In the genomic region with DNA sequence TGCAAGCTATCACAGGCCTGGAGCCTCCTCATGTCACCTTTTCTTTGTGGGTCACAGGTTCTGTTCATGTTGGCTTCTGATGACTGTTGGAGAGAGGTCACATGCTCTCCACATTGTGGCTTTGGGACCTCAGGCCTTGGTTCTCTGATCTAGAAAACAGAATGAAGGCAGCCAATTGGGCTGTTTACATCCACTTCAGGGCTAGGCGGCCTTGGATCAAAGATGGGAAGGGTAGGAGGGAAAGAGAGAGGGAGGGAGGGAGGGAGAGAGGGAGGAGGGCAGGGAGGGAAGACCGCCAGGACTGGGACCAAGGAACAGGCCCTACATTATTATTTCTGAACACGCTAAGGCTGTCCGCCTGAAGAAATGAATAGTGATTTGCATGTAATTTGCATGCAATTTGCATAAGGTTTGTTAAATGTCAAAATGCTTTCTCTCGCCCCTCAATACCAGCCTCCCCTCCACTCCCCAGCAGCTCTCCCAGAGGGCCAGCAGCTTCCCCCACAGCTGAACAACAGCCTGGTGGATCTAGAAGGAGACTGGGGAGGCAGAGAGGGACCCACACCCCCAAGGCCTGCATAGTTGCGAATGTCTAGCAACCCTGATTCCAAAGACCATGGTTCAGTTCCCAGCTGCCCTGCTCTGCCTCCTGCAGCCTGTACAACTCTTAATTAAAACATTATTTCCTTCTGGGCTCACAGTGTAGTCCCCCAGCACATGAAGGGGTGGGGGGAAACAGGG, we compare ENCODE assay signal across 10 mouse cellular contexts. TPM values are rescaled to one million over a fixed set of nuclear protein-coding genes. Genes with fewer than 3 reads are reported as not detected.
DNase-seq lines count a peak whose midpoint lies in the region; ATAC-seq lines count a peak whose summit lies in the region.
"Had no signal": no experiment of that assay in that cellular context is flagged by ENCODE, and none has a peak within 500 bp of the region (broad histone marks: within the 10 kb centered on the region; RNA-seq: fewer than 3 reads in every experiment).

No protein-coding gene starts in this region.

- H3K27me3 ChIP-seq in forebrain, embryonic 15.5 days = no peaks in the 10 kb centered on the region
- H3K27me3 ChIP-seq in midbrain, embryonic 14.5 days (ENCODE audit: control insufficient read depth, insufficient read depth, low read length) = no peaks in the 10 kb centered on the region

- H3K36me3 ChIP-seq in forebrain, embryonic 15.5 days = no peaks in the 10 kb centered on the region
- no peaks in the 10 kb centered on the region for H3K36me3 ChIP-seq in midbrain, embryonic 14.5 days (ENCODE audit: control insufficient read depth, insufficient read depth, low read length)
- H3K36me3 ChIP-seq: heart, embryonic 13.5 days; limb, embryonic 10.5 days had no signal

- peaks cover 47% of the 10 kb centered on the region for H3K4me1 ChIP-seq in forebrain, embryonic 15.5 days
- peaks cover 32% of the 10 kb centered on the region for H3K4me1 ChIP-seq in midbrain, embryonic 14.5 days (ENCODE audit: control insufficient read depth, insufficient read depth, low read length)

- peak overlapping the region; percentile 97 for H3K27ac ChIP-seq in forebrain, embryonic 15.5 days (replicated peaks)
- H3K27ac ChIP-seq in midbrain, embryonic 14.5 days (replicated peaks; ENCODE audit: low read depth, low read length) = peak overlapping the region; percentile 93
- H3K27ac ChIP-seq: heart, embryonic 13.5 days; limb, embryonic 10.5 days had no signal

- H3K4me2 ChIP-seq in forebrain, embryonic 15.5 days (replicated peaks) = no peak overlapping the region
- no peak overlapping the region for H3K4me2 ChIP-seq in midbrain, embryonic 14.5 days (ENCODE audit: low read length)
- H3K4me2 ChIP-seq: heart, embryonic 13.5 days had no signal

- 5% methylated on average over 6 of the region's 6 CpGs for WGBS in forebrain, embryonic 15.5 days
- WGBS in midbrain, embryonic 14.5 days = 19% methylated on average over 6 of the region's 6 CpGs

- DNase-seq in layer of hippocampus, postnatal 36 days = peak; percentile 33 to 37
- no peak for DNase-seq in layer of hippocampus, adult 11-12 months (ENCODE audit: low spot score)
- peak; percentile 49 for DNase-seq in brain, adult 2 months (ENCODE audit: low read depth, low spot score)
- peak; percentile 81 for DNase-seq in midbrain, embryonic 14.5 days
- no peak for DNase-seq in kidney, adult 11 months
- no peak for DNase-seq in adrenal gland, postnatal 4 days (ENCODE audit: low spot score in 2 of 2)
- no peak for DNase-seq in T-cell, adult 2 months (ENCODE audit: low spot score)

- H3K4me3 ChIP-seq in forebrain, embryonic 15.5 days = no peak overlapping the region
- H3K4me3 ChIP-seq in midbrain, embryonic 14.5 days (replicated peaks; ENCODE audit: low read depth, low read length) = no peak overlapping the region
- H3K4me3 ChIP-seq: heart, embryonic 13.5 days; limb, embryonic 10.5 days had no signal

- H3K9ac ChIP-seq in forebrain, embryonic 15.5 days (replicated peaks) = no peak overlapping the region
- 0 out of 2 replicates have a peak overlapping the region, but pooled peaks have one; percentile 6 for H3K9ac ChIP-seq in midbrain, embryonic 14.5 days (replicated peaks; ENCODE audit: low read length)
- H3K9ac ChIP-seq: heart, embryonic 13.5 days had no signal

- no peaks in the 10 kb centered on the region for H3K9me3 ChIP-seq in forebrain, embryonic 15.5 days
- no peaks in the 10 kb centered on the region for H3K9me3 ChIP-seq in midbrain, embryonic 14.5 days (ENCODE audit: control insufficient read depth, low read length)
- H3K9me3 ChIP-seq: heart, embryonic 13.5 days; limb, embryonic 10.5 days had no signal

- ATAC-seq in forebrain, embryonic 15.5 days (replicated peaks) = peak; percentile 90
- ATAC-seq in midbrain, embryonic 14.5 days (ENCODE audit: low FRiP score, low TSS enrichment) = peak; percentile 83

RNA-seq across cellular contexts. Expression of gene Gm20219, which starts 2.2 kb away (rescaled TPM):
- total RNA-seq in layer of hippocampus, postnatal 36 days (2021) = 1 to 10 TPM; 3.3 to 5.4 TPM
- polyA plus RNA-seq in forebrain, embryonic 15.5 days (2015; fragmentation: Nextera tagmentation; extraction: Ambion mirVana) = 1.5 TPM in 2 replicates
- 0.95 and 1.2 TPM in 2 replicates for polyA plus RNA-seq in midbrain, embryonic 14.5 days (2014; fragmentation: Nextera tagmentation; extraction: Ambion mirVana)
- total RNA-seq in adrenal gland, postnatal 4 days (2021) = 1 to 10 TPM; 1.4 to 1.9 TPM

RNA-seq across cellular contexts. Expression of gene Safb2, which starts 32.4 kb away (rescaled TPM):
- 100 to 1,000 TPM; 142 to 174 TPM for total RNA-seq in layer of hippocampus, postnatal 36 days (2021)
- polyA plus RNA-seq in forebrain, embryonic 15.5 days (2015; fragmentation: Nextera tagmentation; extraction: Ambion mirVana) = 76.1 and 84.7 TPM in 2 replicates
- 43.0 and 51.4 TPM in 2 replicates for polyA plus RNA-seq in midbrain, embryonic 14.5 days (2014; fragmentation: Nextera tagmentation; extraction: Ambion mirVana)
- 100 to 1,000 TPM; 153 to 170 TPM for total RNA-seq in adrenal gland, postnatal 4 days (2021)

RNA-seq across cellular contexts. Expression of gene Safb, which starts 32.6 kb away (rescaled TPM):
- total RNA-seq in layer of hippocampus, postnatal 36 days (2021) = 100 to 1,000 TPM; 178 to 183 TPM
- polyA plus RNA-seq in forebrain, embryonic 15.5 days (2015; fragmentation: Nextera tagmentation; extraction: Ambion mirVana) = 125 and 132 TPM in 2 replicates
- polyA plus RNA-seq in midbrain, embryonic 14.5 days (2014; fragmentation: Nextera tagmentation; extraction: Ambion mirVana) = 79.2 and 89.6 TPM in 2 replicates
- total RNA-seq in adrenal gland, postnatal 4 days (2021) = 100 to 1,000 TPM; 168 to 177 TPM

RNA-seq across cellular contexts. Expression of gene Znrf4, which starts 39.8 kb away (rescaled TPM):
- total RNA-seq in layer of hippocampus, postnatal 36 days (2021) = not detected
- polyA plus RNA-seq in forebrain, embryonic 15.5 days (2015; fragmentation: Nextera tagmentation; extraction: Ambion mirVana) = 0.14 and 0.36 TPM in 2 replicates
- polyA plus RNA-seq in midbrain, embryonic 14.5 days (2014; fragmentation: Nextera tagmentation; extraction: Ambion mirVana) = not detected in 2 replicates
- total RNA-seq in adrenal gland, postnatal 4 days (2021) = not detected
- polyA plus RNA-seq: heart, embryonic 13.5 days; limb, embryonic 10.5 days had no signal

RNA-seq across cellular contexts. Expression of gene 2410015M20Rik, which starts 57.6 kb away (rescaled TPM):
- total RNA-seq in layer of hippocampus, postnatal 36 days (2021) = 100 to 1,000 TPM; 123 to 131 TPM
- 194 and 210 TPM in 2 replicates for polyA plus RNA-seq in forebrain, embryonic 15.5 days (2015; fragmentation: Nextera tagmentation; extraction: Ambion mirVana)
- polyA plus RNA-seq in midbrain, embryonic 14.5 days (2014; fragmentation: Nextera tagmentation; extraction: Ambion mirVana) = 192 and 195 TPM in 2 replicates
- total RNA-seq in adrenal gland, postnatal 4 days (2021) = 100 to 1,000 TPM; 294 to 338 TPM

Comparison
In these comparisons a context has a peak if more than half of its experiments do, and no peak if none do; other contexts are left out.
1. DNase-seq: peak in layer of hippocampus, postnatal 36 days (2 of 2), brain, adult 2 months (single experiment) and midbrain, embryonic 14.5 days (single experiment); none in layer of hippocampus, adult 11-12 months (single experiment), kidney, adult 11 months (single experiment), adrenal gland, postnatal 4 days (0 of 2) and T-cell, adult 2 months (single experiment).